Mouse (Mus musculus) brain, embryonic 18.5 days (tissue): ENCODE measurements at regions not wholly inside any gene's neighbourhood (a gene's known extent, or its start where the extent isn't known, plus 50 kb on each side); places are given as distances from the start of the nearest gene placed in this dataset.

Experiments
- DNase-seq: peaks from one replicate; pipeline ENCODE4 v3.0.0-alpha.2; 2012; ENCODE audit warnings: low read depth, low spot score

DNA sequence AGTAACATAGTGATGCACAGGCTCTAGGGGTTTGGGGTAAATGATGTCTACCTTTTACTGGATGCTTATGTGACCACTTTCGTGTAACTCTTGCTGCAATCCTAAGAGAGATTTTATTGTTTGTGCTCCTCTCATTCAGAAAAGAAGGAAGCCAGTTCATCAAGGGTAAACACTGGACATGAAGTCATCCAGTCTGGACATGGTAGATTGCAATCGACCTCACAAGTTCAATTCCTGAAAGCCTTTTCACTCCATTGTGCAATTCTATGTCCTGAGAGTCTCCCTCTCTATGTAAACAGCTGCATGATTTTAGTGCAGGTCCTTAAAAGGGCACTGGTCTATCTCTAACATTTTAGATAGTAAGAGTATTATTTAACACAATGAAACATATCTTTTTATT lies 73.5 kb upstream of the Gm16223 start:
- no peak for DNase-seq

GRCm38 (mm10) chr5:41983556-41983955 lies 84.2 kb upstream of the Gm16223 start:
- no peak for DNase-seq

DNA sequence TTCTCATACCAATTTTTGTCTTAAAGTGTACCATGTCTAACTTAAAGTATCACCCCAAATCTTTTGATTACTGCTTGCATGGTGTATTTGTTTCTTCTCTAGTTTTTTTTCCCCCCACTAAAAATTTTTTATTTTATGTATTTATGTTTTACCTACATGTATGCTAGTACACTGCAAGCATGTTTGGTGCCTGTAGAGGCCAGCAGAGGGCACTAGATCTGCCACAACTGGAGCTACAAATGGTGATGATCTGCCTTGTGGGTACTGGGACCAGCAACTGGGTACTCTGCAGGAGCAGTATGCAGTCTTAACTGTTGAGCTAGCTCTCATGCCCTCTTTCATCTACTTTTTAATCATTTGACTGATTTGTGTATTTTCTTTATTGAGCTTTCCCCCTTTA lies 92.2 kb upstream of the Gm16223 start:
- no peak for DNase-seq

DNA sequence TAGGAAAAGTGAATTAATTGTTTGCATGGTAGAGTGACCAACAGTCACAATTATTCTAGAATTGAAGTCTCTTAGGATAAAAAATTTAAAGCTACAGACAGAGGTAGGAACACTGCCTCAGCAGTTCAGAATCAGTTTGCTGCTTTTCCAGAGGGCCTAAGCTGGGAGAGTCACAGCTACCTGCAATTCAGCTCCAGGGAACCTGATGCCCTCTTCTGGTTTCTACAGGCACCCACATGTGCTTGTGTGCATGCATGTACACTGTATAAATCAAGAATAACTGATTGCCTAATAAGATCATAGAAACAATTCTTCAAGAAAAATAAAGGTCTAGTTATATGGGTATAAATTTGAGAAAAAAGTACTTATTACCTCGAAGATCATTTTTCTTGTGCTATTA lies 96.6 kb upstream of the Gm16223 start:
- DNase-seq = no peak

- DNase-seq = no peak
Measured at GRCm38 (mm10) chr5:41966958-41967357, 100.8 kb upstream of the Gm16223 start.

DNA sequence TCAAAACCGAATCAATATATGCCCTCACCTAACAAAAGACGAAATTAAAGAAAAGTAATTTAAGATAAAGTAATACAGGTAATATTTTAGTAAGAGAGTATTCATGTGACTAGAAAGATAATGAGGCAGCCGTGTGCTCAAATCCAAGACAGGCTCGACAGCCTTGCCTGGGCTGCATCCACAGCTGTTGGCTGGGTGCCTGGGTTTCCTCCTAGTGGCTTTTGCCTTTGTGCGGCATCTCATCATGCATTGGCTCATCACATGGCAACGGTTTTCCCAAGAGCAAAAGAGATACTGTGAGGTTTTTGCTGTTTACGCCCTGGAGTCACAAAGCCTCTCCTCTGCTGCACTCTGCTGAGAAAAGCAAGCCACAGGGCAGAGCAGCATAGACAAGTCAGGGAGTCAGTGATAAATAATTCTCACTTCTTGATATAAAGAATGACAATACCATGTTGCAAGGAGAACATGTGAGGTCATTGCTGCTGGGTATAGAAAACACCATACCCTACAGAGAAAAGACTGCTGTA lies 103.1 kb upstream of the Bod1l start:
- peak; percentile 22 for DNase-seq

GRCm38 (mm10) chr5:41943399-41943798 lies 99.3 kb upstream of the Bod1l start:
- DNase-seq = no peak

GRCm38 (mm10) chr5:41942131-41942530 lies 98.0 kb upstream of the Bod1l start:
- DNase-seq = peak; percentile 40

DNA sequence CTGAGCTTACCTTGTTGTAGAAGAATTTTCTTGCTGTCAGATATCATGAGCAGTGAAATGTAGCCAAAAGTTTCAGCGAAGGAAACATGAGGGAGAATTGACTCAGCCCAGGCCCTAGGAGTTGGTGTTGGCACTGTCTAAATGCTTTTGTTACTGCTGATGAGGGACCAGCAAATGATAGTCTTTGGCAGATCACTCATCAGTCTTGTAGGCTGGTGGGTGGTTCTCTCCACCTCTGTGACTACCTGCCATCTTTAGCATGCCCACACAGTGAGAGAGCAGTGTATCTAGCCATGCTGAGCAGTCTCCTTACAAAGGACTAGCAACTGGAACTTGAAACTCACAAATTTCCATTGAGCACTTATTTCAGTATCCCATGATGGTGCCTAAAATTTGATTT lies 97.1 kb upstream of the Bod1l start:
- no peak for DNase-seq

DNA sequence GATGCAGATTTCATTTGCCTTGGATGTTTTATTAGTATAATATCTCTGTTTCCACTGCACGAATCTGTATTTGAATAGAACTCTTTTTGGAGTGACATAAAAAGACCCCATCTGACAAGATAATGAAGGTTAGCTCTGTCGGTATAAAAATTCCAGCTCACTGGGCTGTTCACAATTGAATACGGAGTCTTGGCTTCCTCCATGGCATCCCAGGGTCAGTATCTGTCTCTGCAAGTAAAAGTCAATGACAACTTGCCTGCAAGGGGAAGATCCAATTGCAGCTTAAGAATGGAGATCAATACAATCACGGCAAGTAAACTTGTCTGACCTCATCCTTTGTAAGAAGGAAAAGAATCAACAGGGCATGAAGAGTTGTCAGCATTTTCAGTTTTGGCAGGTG lies 95.6 kb upstream of the Bod1l start:
- no peak for DNase-seq

GRCm38 (mm10) chr5:41910053-41910452 lies 65.9 kb upstream of the Bod1l start:
- no peak for DNase-seq

DNA sequence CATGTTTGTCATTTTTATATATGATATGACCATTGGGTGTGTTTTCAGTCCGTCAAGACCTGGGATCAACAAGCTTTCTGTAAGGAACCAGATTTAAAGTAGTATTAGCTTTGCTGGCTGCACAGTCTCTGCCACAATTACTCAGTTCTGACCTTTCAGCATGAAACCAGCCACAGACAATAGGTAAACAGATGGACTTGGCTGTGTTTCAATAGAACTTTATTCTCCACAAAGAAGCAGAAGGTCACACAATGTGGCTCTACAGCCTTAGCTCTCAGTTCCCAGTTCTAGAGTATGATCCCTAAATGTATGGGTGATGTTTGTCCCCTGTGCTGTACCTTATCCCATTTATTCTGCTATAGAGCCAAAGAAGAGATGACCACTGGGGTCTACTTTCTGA lies 63.6 kb upstream of the Bod1l start:
- DNase-seq = no peak

DNA sequence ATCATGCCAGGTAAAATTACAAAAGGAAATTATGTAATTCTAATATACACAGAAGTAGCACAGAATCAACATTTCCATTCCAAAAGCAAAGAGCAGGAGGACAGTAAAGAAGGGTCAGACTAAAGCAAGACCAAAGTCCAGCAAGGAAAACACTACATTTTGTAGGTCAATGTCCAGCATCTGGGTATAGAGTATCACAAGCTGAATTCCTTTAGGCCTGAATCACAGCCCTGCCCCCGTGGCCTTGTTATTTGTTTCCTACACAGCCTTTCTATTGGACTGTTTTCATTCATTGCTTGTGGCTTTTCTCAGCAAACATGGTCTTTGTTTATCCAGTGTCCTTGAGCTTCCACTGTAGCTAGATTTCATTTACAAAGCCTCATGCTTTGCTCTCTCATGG lies 60.4 kb upstream of the Bod1l start:
- DNase-seq = no peak

GRCm38 (mm10) chr5:41899237-41899636 lies 55.1 kb upstream of the Bod1l start:
- DNase-seq = no peak

GRCm38 (mm10) chr5:41898748-41899147 lies 54.6 kb upstream of the Bod1l start:
- DNase-seq = no peak
